Mouse (Mus musculus): ENCODE data around the gene Ncoa4.

- TF ChIP-seq CTCF (conservative IDR thresholded peaks at IDR 0.05; ENCODE audit: insufficient read depth, insufficient read length, low read depth, low read length), result no peak
- TF ChIP-seq POLR2A (IDR thresholded peaks at IDR 0.05; ENCODE audit: low read depth, low read length), result no peak
These were observed 66.9 kb downstream of the Ncoa4 start for GRCm38 (mm10) chr14:32226601-32227000.

Data from kidney, adult 2 months (tissue).